Mouse (Mus musculus) bone marrow macrophage, adult 2 months (primary cell): ENCODE results near the gene Zdhhc17.

Source experiments
- CTCF ChIP-seq: IDR thresholded peaks from 2 replicates; pipeline ENCODE4 v1.5.1; 2012; ENCODE audit warnings: low read depth, mild to moderate bottlenecking, low read length, moderate library complexity
- POLR2A ChIP-seq: IDR thresholded peaks from 2 replicates; pipeline ENCODE4 v1.6.1; 2012; ENCODE audit warnings: mild to moderate bottlenecking, low read depth, low read length, borderline replicate concordance

DNA sequence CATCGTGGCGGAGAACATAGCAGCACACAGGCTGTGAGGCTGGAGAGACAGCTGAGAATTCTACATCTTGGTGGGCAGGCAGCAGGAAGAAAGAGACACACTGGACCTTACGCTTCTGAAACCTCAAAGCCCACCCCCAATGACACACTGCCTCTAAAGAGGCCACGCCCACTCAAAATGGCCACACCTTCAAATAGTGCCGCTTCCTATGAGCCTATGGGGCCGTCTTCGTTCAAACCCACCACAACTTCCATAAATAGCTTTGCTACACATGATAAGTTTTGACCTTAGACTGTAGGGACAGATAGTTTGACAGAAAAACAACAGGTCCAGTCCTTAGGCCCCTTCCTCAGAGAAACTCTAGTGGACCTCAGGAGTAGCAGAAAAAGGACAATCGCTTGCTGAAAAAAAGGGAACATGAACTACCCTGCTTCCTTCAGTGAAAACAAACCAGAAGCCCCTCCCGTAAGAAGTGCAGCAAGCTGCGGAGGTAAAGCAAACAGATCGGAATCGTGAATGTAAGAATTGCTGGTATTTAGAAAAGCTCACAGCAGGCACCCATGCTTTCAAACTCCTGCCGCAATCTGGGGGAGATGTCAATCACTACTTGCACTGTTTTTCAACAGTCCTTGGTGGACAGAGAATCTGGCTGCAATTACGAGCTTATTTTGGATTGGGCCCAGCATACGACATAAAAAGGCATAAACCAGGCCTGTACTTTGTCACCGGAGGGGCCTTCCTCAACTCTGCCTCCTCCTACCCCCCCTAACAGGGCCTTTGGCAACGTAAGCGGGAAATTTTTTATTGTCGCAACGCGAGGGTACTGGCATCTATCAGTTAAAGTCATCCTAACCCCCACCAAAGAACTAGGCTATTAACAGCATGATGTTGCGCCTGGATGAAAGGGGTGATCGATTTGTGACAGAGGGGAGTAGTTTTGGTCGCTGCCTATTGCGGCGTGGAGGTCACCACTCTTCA lies 91.2 kb downstream of the Zdhhc17 start:
- TF ChIP-seq POLR2A (no peak), CTCF (no peak)
